Mouse (Mus musculus) liver, embryonic 14 days (tissue): ENCODE data around the gene Zfp786. TPM values are rescaled to one million over a fixed set of nuclear protein-coding genes. Genes with fewer than 3 reads are reported as not detected.

Experiments
- polyA plus RNA-seq: library from polyadenylated mRNA; depleted of rRNA; stranded (reverse); fragments of >200 nt; gene quantifications from 2 replicates; pipeline ENCODE4 v1.2.3, GENCODE M21; 2012; rRNA removed

Zfp786 gene
- 0.16 and 0.18 TPM in 2 replicates for polyA plus RNA-seq

GRCm38 (mm10) chr6:47830104-47831078 lies at the start of gene Zfp786:
Gene Zfp786 (minus strand): TSS chr6:47830867.

GRCm38 (mm10) chr6:47877058-47877457 lies 46.4 kb upstream of the Zfp786 start, which contains the start of gene Zfp282:
Gene Zfp282 (plus strand): TSS chr6:47877204.

GRCm38 (mm10) chr6:47835482-47835983 lies 4.9 kb upstream of the Zfp786 start, which contains the start of gene Zfp398:
Gene Zfp398 (plus strand): TSS chr6:47835661.

GRCm38 (mm10) chr6:47813257-47813878 lies 17.3 kb downstream of the Zfp786 start, which contains the start of gene Pdia4:
Gene Pdia4 (minus strand): TSS chr6:47813430.

Other genes starting within 250 kb of the Zfp786 start
- gene Ezh2, start 235.5 kb downstream of the Zfp786 start, polyA plus RNA-seq: 79.7 and 84.6 TPM in 2 replicates
- 47.7 and 51.4 TPM in 2 replicates for gene Pdia4, start 17.4 kb downstream of the Zfp786 start, polyA plus RNA-seq
- 1.7 TPM in 2 replicates for gene Zfp398, start 4.8 kb upstream of the Zfp786 start, polyA plus RNA-seq
- gene Zfp282, start 46.3 kb upstream of the Zfp786 start, polyA plus RNA-seq: 2.3 TPM in 2 replicates
- 4.3 and 5.1 TPM in 2 replicates for gene Zfp212, start 89.6 kb upstream of the Zfp786 start, polyA plus RNA-seq
- 3.9 and 4.2 TPM in 2 replicates for gene Zfp956, start 122.5 kb upstream of the Zfp786 start, polyA plus RNA-seq
- 3.0 and 3.8 TPM in 2 replicates for gene Zfp777, start 218.0 kb upstream of the Zfp786 start, polyA plus RNA-seq